Comparison of ENCODE assay signal across 9 mouse cellular contexts in the genomic region with DNA sequence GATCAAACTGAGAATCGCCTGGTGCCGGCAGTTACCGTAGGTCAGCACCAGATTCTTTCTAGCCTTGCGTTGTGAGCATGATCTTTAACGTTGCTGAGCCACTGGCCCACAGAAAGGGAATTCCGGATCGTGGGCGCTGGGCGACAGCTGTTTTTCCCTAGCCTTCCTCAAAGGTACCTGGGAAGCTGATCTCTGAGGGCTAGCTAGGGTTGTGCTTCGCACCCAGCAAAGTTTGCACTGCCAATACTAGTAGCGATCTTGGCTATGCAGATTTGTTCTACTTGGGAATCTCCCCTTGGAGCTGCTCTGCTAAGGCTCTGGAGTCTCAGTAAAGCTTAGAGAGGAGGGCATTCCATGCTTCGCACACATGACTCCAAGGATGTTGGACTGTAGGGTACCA. TPM values are rescaled to one million over a fixed set of nuclear protein-coding genes. Genes with fewer than 3 reads are reported as not detected.
DNase-seq lines count a peak whose midpoint lies in the region; ATAC-seq and TF ChIP-seq lines count a peak whose summit lies in the region.
"Had no signal": no experiment of that assay in that cellular context is flagged by ENCODE, and none has a peak within 500 bp of the region (broad histone marks: within the 10 kb centered on the region; RNA-seq: fewer than 3 reads in every experiment).

No protein-coding gene starts in this region.

- H3K36me3 ChIP-seq in heart, adult 2 months (ENCODE audit: control insufficient read depth, insufficient read depth, low read length), result no peaks in the 10 kb centered on the region
- no peaks in the 10 kb centered on the region for H3K36me3 ChIP-seq in forebrain, postnatal 0 days (ENCODE audit: insufficient read depth)
- H3K36me3 ChIP-seq in midbrain, embryonic 11.5 days (ENCODE audit: control insufficient read depth, insufficient read depth, low read length), result no peaks in the 10 kb centered on the region

- TF ChIP-seq CTCF in heart, adult 2 months (IDR thresholded peaks at IDR 0.05), result no peak
- TF ChIP-seq CTCF in forebrain, postnatal 0 days (IDR thresholded peaks at IDR 0.05; ENCODE audit: low read depth), result no peak

- peaks cover 35% of the 10 kb centered on the region for H3K27me3 ChIP-seq in heart, adult 2 months (ENCODE audit: control insufficient read depth, insufficient read depth, low read length)
- H3K27me3 ChIP-seq in forebrain, postnatal 0 days (ENCODE audit: insufficient read depth, low read length), result peaks cover 81% of the 10 kb centered on the region
- peaks cover 91% of the 10 kb centered on the region for H3K27me3 ChIP-seq in midbrain, embryonic 11.5 days (ENCODE audit: control insufficient read depth, insufficient read depth, low read length)

- H3K9me3 ChIP-seq in forebrain, postnatal 0 days (ENCODE audit: low read length), result no peaks in the 10 kb centered on the region
- H3K9me3 ChIP-seq in midbrain, embryonic 11.5 days (ENCODE audit: control insufficient read depth, low read length), result no peaks in the 10 kb centered on the region

- 1% methylated on average over 12 of the region's 12 CpGs for WGBS in heart, adult 2 months
- WGBS in forebrain, postnatal 0 days, result under 1% methylated on average over 12 of the region's 12 CpGs
- 2% methylated on average over 12 of the region's 12 CpGs for WGBS in midbrain, embryonic 11.5 days

- no peak for DNase-seq in heart, adult 2 months
- DNase-seq in heart, adult 18-20 months, result no peak
- peak; percentile 23 for DNase-seq in CD4-positive, CD25-positive, alpha-beta regulatory T cell, adult 2 months (ENCODE audit: low read depth, low spot score)
- no peak for DNase-seq in forebrain, postnatal 0 days
- DNase-seq in midbrain, embryonic 11.5 days (ENCODE audit: low spot score, missing footprints), result peak; percentile 97
- no peak for DNase-seq in thymus, postnatal 0 days (ENCODE audit: low spot score)
- no peak for DNase-seq in right cerebral cortex, adult 2 months (ENCODE audit: low spot score in 2 of 2)
- DNase-seq: layer of hippocampus, postnatal 36 days had no signal

- H3K4me3 ChIP-seq in heart, adult 2 months, result peak overlapping the region; percentile 24; the same call in 1 of the 2 replicates
- 0 out of 2 replicates have a peak overlapping the region, but pooled peaks have one; percentile 11 for H3K4me3 ChIP-seq in forebrain, postnatal 0 days (ENCODE audit: low read depth, low read length)
- peak overlapping the region; percentile 24 for H3K4me3 ChIP-seq in midbrain, embryonic 11.5 days (ENCODE audit: low read depth, low read length)

- no peak overlapping the region for H3K27ac ChIP-seq in heart, adult 2 months
- H3K27ac ChIP-seq in forebrain, postnatal 0 days (ENCODE audit: low read depth, low read length), result no peak overlapping the region
- no peak overlapping the region for H3K27ac ChIP-seq in midbrain, embryonic 11.5 days (ENCODE audit: low read depth, low read length)

- no peak overlapping the region for H3K9ac ChIP-seq in heart, adult 2 months (ENCODE audit: low read depth, low read length)
- H3K9ac ChIP-seq in forebrain, postnatal 0 days, result no peak overlapping the region
- peak overlapping the region; percentile 45; the same call in 1 of the 2 replicates for H3K9ac ChIP-seq in midbrain, embryonic 11.5 days (ENCODE audit: low read length)

- no peak for TF ChIP-seq POLR2A in heart, adult 2 months (IDR thresholded peaks at IDR 0.05; ENCODE audit: insufficient read depth, low read depth, low read length)

- intact Hi-C loops in heart, adult 2 months (cut with DNase I), result no loop called here

- H3K4me2 ChIP-seq in forebrain, postnatal 0 days (ENCODE audit: low read depth), result no peak overlapping the region
- H3K4me2 ChIP-seq in midbrain, embryonic 11.5 days, result peak overlapping the region; percentile 37

- peaks cover 8% of the 10 kb centered on the region for H3K4me1 ChIP-seq in heart, adult 2 months (ENCODE audit: control insufficient read depth, insufficient read depth, low read length)
- H3K4me1 ChIP-seq in forebrain, postnatal 0 days (ENCODE audit: insufficient read depth), result no peaks in the 10 kb centered on the region
- H3K4me1 ChIP-seq in midbrain, embryonic 11.5 days (ENCODE audit: control insufficient read depth, insufficient read depth, low read length), result peaks cover 24% of the 10 kb centered on the region

- TF ChIP-seq EP300 in heart, adult 2 months (IDR thresholded peaks at IDR 0.05; ENCODE audit: insufficient read depth, low read depth, low read length), result no peak

- H3K79me2 ChIP-seq in heart, adult 2 months (replicated peaks; ENCODE audit: control insufficient read depth, insufficient read depth, low read length), result no peaks in the 10 kb centered on the region

- no peak for ATAC-seq in forebrain, postnatal 0 days
- no peak for ATAC-seq in midbrain, embryonic 11.5 days (ENCODE audit: low FRiP score)
- no peak for ATAC-seq in megakaryocyte progenitor cell, adult 5-6 weeks (replicated peaks; ENCODE audit: poor library complexity)

RNA-seq across cellular contexts. Expression of gene Wnt1, which starts 1.6 kb away (rescaled TPM):
- total RNA-seq in heart, adult 2 months (2021), result not detected
- polyA plus RNA-seq in heart, adult 2 months (2012; rRNA removed), result not detected in 2 replicates
- total RNA-seq in heart, adult 18-20 months (2021), result not detected
- total RNA-seq in forebrain, postnatal 0 days (2014; rRNA removed), result not detected in 2 replicates
- polyA plus RNA-seq in forebrain, postnatal 0 days (2015; fragmentation: Nextera tagmentation; extraction: Ambion mirVana), result 0.33 and 0.35 TPM in 2 replicates
- polyA plus RNA-seq in midbrain, embryonic 11.5 days (2014; fragmentation: Nextera tagmentation; extraction: Ambion mirVana), result 11.6 and 14.0 TPM in 2 replicates
- 0.08 TPM in 1 of 2 replicates, not detected in the other for polyA plus RNA-seq in thymus, postnatal 0 days (2015; fragmentation: Nextera tagmentation; extraction: Ambion mirVana)
- not detected in 2 replicates for total RNA-seq in megakaryocyte progenitor cell, adult 5-6 weeks (2015)
- total RNA-seq in megakaryocyte progenitor cell, adult 5-6 weeks (2017), result not detected in 2 replicates
- total RNA-seq: layer of hippocampus, postnatal 36 days had no signal

RNA-seq across cellular contexts. Expression of gene Wnt10b, which starts 13.3 kb away (rescaled TPM):
- under 1 TPM; 0.20 to 0.29 TPM for total RNA-seq in heart, adult 2 months (2021)
- polyA plus RNA-seq in heart, adult 2 months (2012; rRNA removed), result 0.23 and 0.70 TPM in 2 replicates
- under 1 TPM; 0.10 to 0.20 TPM for total RNA-seq in heart, adult 18-20 months (2021)
- 0.31 and 1.1 TPM in 2 replicates for total RNA-seq in forebrain, postnatal 0 days (2014; rRNA removed)
- polyA plus RNA-seq in forebrain, postnatal 0 days (2015; fragmentation: Nextera tagmentation; extraction: Ambion mirVana), result not detected in 2 replicates
- 0.30 and 0.40 TPM in 2 replicates for polyA plus RNA-seq in midbrain, embryonic 11.5 days (2014; fragmentation: Nextera tagmentation; extraction: Ambion mirVana)
- polyA plus RNA-seq in thymus, postnatal 0 days (2015; fragmentation: Nextera tagmentation; extraction: Ambion mirVana), result 0.85 TPM in 2 replicates
- 0.22 TPM in 1 of 2 replicates, not detected in the other for total RNA-seq in megakaryocyte progenitor cell, adult 5-6 weeks (2015)
- 0.54 TPM in 1 of 2 replicates, not detected in the other for total RNA-seq in megakaryocyte progenitor cell, adult 5-6 weeks (2017)

RNA-seq across cellular contexts. Expression of gene Ddn, which starts 18.1 kb away (rescaled TPM):
- total RNA-seq in heart, adult 2 months (2021), result under 1 TPM; 0.45 to 0.50 TPM
- 0.12 and 0.23 TPM in 2 replicates for polyA plus RNA-seq in heart, adult 2 months (2012; rRNA removed)
- under 1 TPM; 0.64 to 0.79 TPM for total RNA-seq in heart, adult 18-20 months (2021)
- 36.3 and 49.6 TPM in 2 replicates for total RNA-seq in forebrain, postnatal 0 days (2014; rRNA removed)
- 2.2 TPM in 2 replicates for polyA plus RNA-seq in forebrain, postnatal 0 days (2015; fragmentation: Nextera tagmentation; extraction: Ambion mirVana)
- 0.48 and 0.74 TPM in 2 replicates for polyA plus RNA-seq in midbrain, embryonic 11.5 days (2014; fragmentation: Nextera tagmentation; extraction: Ambion mirVana)
- polyA plus RNA-seq in thymus, postnatal 0 days (2015; fragmentation: Nextera tagmentation; extraction: Ambion mirVana), result 0.10 and 0.13 TPM in 2 replicates
- total RNA-seq in megakaryocyte progenitor cell, adult 5-6 weeks (2015), result not detected in 2 replicates
- under 0.01 and 0.10 TPM in 2 replicates for total RNA-seq in megakaryocyte progenitor cell, adult 5-6 weeks (2017)

RNA-seq across cellular contexts. Expression of gene Arf3, which starts 28.2 kb away (rescaled TPM):
- total RNA-seq in heart, adult 2 months (2021), result 10 to 100 TPM; 18.9 to 20.0 TPM
- polyA plus RNA-seq in heart, adult 2 months (2012; rRNA removed), result 30.6 and 41.0 TPM in 2 replicates
- 10 to 100 TPM; 17.8 to 21.5 TPM for total RNA-seq in heart, adult 18-20 months (2021)
- 99.6 and 116 TPM in 2 replicates for total RNA-seq in forebrain, postnatal 0 days (2014; rRNA removed)
- polyA plus RNA-seq in forebrain, postnatal 0 days (2015; fragmentation: Nextera tagmentation; extraction: Ambion mirVana), result 62.5 and 104 TPM in 2 replicates
- polyA plus RNA-seq in midbrain, embryonic 11.5 days (2014; fragmentation: Nextera tagmentation; extraction: Ambion mirVana), result 28.1 and 33.4 TPM in 2 replicates
- polyA plus RNA-seq in thymus, postnatal 0 days (2015; fragmentation: Nextera tagmentation; extraction: Ambion mirVana), result 36.5 and 42.2 TPM in 2 replicates
- total RNA-seq in megakaryocyte progenitor cell, adult 5-6 weeks (2015), result 32.3 and 35.2 TPM in 2 replicates
- 32.2 and 36.9 TPM in 2 replicates for total RNA-seq in megakaryocyte progenitor cell, adult 5-6 weeks (2017)

RNA-seq across cellular contexts. Expression of gene Prkag1, which starts 40.1 kb away (rescaled TPM):
- total RNA-seq in heart, adult 2 months (2021), result 100 to 1,000 TPM; 104 to 114 TPM
- 95.7 and 200 TPM in 2 replicates for polyA plus RNA-seq in heart, adult 2 months (2012; rRNA removed)
- total RNA-seq in heart, adult 18-20 months (2021), result 100 to 1,000 TPM; 107 to 125 TPM
- 46.5 and 48.3 TPM in 2 replicates for total RNA-seq in forebrain, postnatal 0 days (2014; rRNA removed)
- polyA plus RNA-seq in forebrain, postnatal 0 days (2015; fragmentation: Nextera tagmentation; extraction: Ambion mirVana), result 55.0 and 58.4 TPM in 2 replicates
- 69.7 and 81.4 TPM in 2 replicates for polyA plus RNA-seq in midbrain, embryonic 11.5 days (2014; fragmentation: Nextera tagmentation; extraction: Ambion mirVana)
- 103 and 107 TPM in 2 replicates for polyA plus RNA-seq in thymus, postnatal 0 days (2015; fragmentation: Nextera tagmentation; extraction: Ambion mirVana)
- total RNA-seq in megakaryocyte progenitor cell, adult 5-6 weeks (2015), result 38.4 and 50.6 TPM in 2 replicates
- total RNA-seq in megakaryocyte progenitor cell, adult 5-6 weeks (2017), result 97.3 and 105 TPM in 2 replicates

Comparison
In these comparisons a context has a peak if more than half of its experiments do, and no peak if none do; other contexts are left out.
1. DNase-seq: peak in CD4-positive, CD25-positive, alpha-beta regulatory T cell, adult 2 months (single experiment) and midbrain, embryonic 11.5 days (single experiment); none in heart, adult 2 months (0 of 2), heart, adult 18-20 months (0 of 2), forebrain, postnatal 0 days (single experiment), thymus, postnatal 0 days (single experiment) and right cerebral cortex, adult 2 months (0 of 2).
2. RNA of gene Ddn, which starts 18.1 kb away (total RNA-seq): 36.3 to 49.6 TPM in forebrain, postnatal 0 days; 0.64 to 0.79 TPM in heart, adult 18-20 months, 0.45 to 0.50 TPM in heart, adult 2 months and under 0.01 to 0.10 TPM in megakaryocyte progenitor cell, adult 5-6 weeks; every median in the first group is over 10 times any median in the second.
3. Peak in every context shown above with its lines, with median percentiles within 50 percentile points of each other: H3K4me3 ChIP-seq.